Mouse (Mus musculus) hindbrain, embryonic 16.5 days (tissue): ENCODE data around the gene Ep400. TPM values are rescaled to one million over a fixed set of nuclear protein-coding genes. Genes with fewer than 3 reads are reported as not detected.
A peak's percentile ranks its signal among the peaks of the same experiment; 100 is the strongest.

Experiments
- ATAC-seq: fragments of 200-750 bp; cut with Nextera tagmentation; 2 replicates; pipeline ENCODE4 v1.8.0; 2017; ENCODE audit warnings: moderate TSS enrichment, moderate library complexity
- H3K27ac ChIP-seq: fragments of 300-500 bp; sonication (generic); 2 replicates; pipeline ENCODE4 v1.5.1; 2014; ENCODE audit warnings: low read depth, mild to moderate bottlenecking, control low read depth, low read length, moderate library complexity
- H3K27me3 ChIP-seq: fragments of 300-500 bp; sonication (generic); replicated peaks from 2 replicates; pipeline ENCODE4 v1.6.1; 2014; ENCODE audit warnings: low read length; ENCODE audit not compliant: control insufficient read depth, insufficient read depth
- H3K36me3 ChIP-seq: fragments of 300-500 bp; sonication (generic); 2 replicates; pipeline ENCODE4 v1.6.1; 2014; ENCODE audit warnings: mild to moderate bottlenecking, low read length, moderate library complexity, mixed read lengths; ENCODE audit not compliant: control insufficient read depth, insufficient read depth
- H3K4me1 ChIP-seq: fragments of 300-500 bp; sonication (generic); 2 replicates; pipeline ENCODE4 v1.6.1; 2014; ENCODE audit warnings: low read depth, low read length; ENCODE audit not compliant: control insufficient read depth, insufficient read depth
- H3K4me2 ChIP-seq: fragments of 300-500 bp; sonication (generic); 2 replicates; pipeline ENCODE4 v1.6.1; 2014; ENCODE audit warnings: mild to moderate bottlenecking, low read length, control low read depth, moderate library complexity
- H3K4me3 ChIP-seq: fragments of 300-500 bp; sonication (generic); 2 replicates; pipeline ENCODE4 v1.5.1; 2014; ENCODE audit warnings: mild to moderate bottlenecking, low read length, control low read depth, moderate library complexity
- H3K9ac ChIP-seq: fragments of 300-500 bp; sonication (generic); 2 replicates; pipeline ENCODE4 v1.6.1; 2014; ENCODE audit warnings: low read depth, mild to moderate bottlenecking, control low read depth, low read length, moderate library complexity
- H3K9me3 ChIP-seq: fragments of 300-500 bp; sonication (generic); 2 replicates; pipeline ENCODE4 v1.6.1; 2014; ENCODE audit warnings: mild to moderate bottlenecking, low read length, moderate library complexity; ENCODE audit not compliant: control insufficient read depth
- whole genome bisulfite sequencing: fragments of 180-500 bp; shearing (Covaris S2); extraction: QIAGEN DNeasy Blood & Tissue Kit; methylation state at CpG from one replicate; pipeline ENCODE4 v1.1.7; 2014; 5-methylcytosine and 5-hydroxymethylcytosine counted together
- polyA plus RNA-seq: library from polyadenylated mRNA; unstranded; fragments of >200 nt; fragmentation: Nextera tagmentation; extraction: Ambion mirVana; gene quantifications from 2 replicates; pipeline ENCODE4 v1.2.1, GENCODE M21; 2015

The Ep400 gene
- polyA plus RNA-seq, 1 experiment from 2014 or later, result 40.0 TPM

GRCm38 (mm10) chr5:110659682-110660081 is 110.8 kb downstream of the Ep400 start:
- Histone ChIP-seq H3K4me1 (no peaks in the 10 kb centered on the region), H3K4me2 (no peak overlapping the region), H3K27me3 (no peaks in the 10 kb centered on the region), H3K9ac (no peak overlapping the region), H3K9me3 (no peaks in the 10 kb centered on the region), H3K36me3 (peaks cover 45% of the 10 kb centered on the region), H3K27ac (no peak overlapping the region), H3K4me3 (no peak overlapping the region)
- no peak for ATAC-seq

- peak overlapping the region; percentile 9; the same call in 1 of the 2 replicates for H3K27ac ChIP-seq
- under 1% methylated on average over 37 of the region's 37 CpGs for WGBS
Measured at GRCm38 (mm10) chr5:110653686-110654085, 116.8 kb downstream of the Ep400 start.

GRCm38 (mm10) chr5:110652719-110653648 is 117.5 kb downstream of the Ep400 start, which contains the start of the genes Noc4l and Ddx51:
Noc4l (minus strand) TSS chr5:110653417.
Ddx51 (plus strand) TSS chr5:110653451.
- H3K4me1 ChIP-seq, result peaks cover 16% of the 10 kb centered on the region
- H3K4me2 ChIP-seq, result peak within 1 kb of the TSS; percentile 95
- peak within 1 kb of the TSS; percentile 98 for H3K4me3 ChIP-seq
- WGBS, result 1% methylated on average over 88 of the region's 91 CpGs
- ATAC-seq, result peak; percentile 83
- H3K27ac ChIP-seq, result peak within 1 kb of the TSS; percentile 54; the same call in 1 of the 2 replicates
- H3K27me3 ChIP-seq, result no peaks in the 10 kb centered on the region
- peaks cover 50% of the 10 kb centered on the region for H3K36me3 ChIP-seq
- H3K9me3 ChIP-seq, result no peaks in the 10 kb centered on the region
- peak within 1 kb of the TSS; percentile 91 for H3K9ac ChIP-seq

More at GRCm38 (mm10) chr5:110653686-110654085, 116.8 kb downstream of the Ep400 start:
- H3K36me3 ChIP-seq, result peaks cover 48% of the 10 kb centered on the region
- H3K9me3 ChIP-seq, result no peaks in the 10 kb centered on the region
- peaks cover 16% of the 10 kb centered on the region for H3K4me1 ChIP-seq
- peak overlapping the region; percentile 92 for H3K4me2 ChIP-seq
- peak overlapping the region; percentile 91 for H3K9ac ChIP-seq
- no peaks in the 10 kb centered on the region for H3K27me3 ChIP-seq
- H3K4me3 ChIP-seq, result peak overlapping the region; percentile 98
- peak; percentile 40; the same call in 1 of the 2 replicates for ATAC-seq

- H3K4me1 ChIP-seq, result no peaks in the 10 kb centered on the region
- no peak overlapping the region for H3K4me2 ChIP-seq
- no peak overlapping the region for H3K27ac ChIP-seq
- no peaks in the 10 kb centered on the region for H3K27me3 ChIP-seq
- H3K36me3 ChIP-seq, result peaks cover 34% of the 10 kb centered on the region
- H3K9me3 ChIP-seq, result no peaks in the 10 kb centered on the region
- H3K9ac ChIP-seq, result no peak overlapping the region
- no peak for ATAC-seq
- H3K4me3 ChIP-seq, result no peak overlapping the region
Measured at GRCm38 (mm10) chr5:110646377-110646776, 124.1 kb downstream of the Ep400 start.

GRCm38 (mm10) chr5:110639459-110639858 is 131.1 kb downstream of the Ep400 start:
- no peaks in the 10 kb centered on the region for H3K27me3 ChIP-seq
- H3K9me3 ChIP-seq, result no peaks in the 10 kb centered on the region
- peak overlapping the region; percentile 38; the same call in 1 of the 2 replicates for H3K9ac ChIP-seq
- no peaks in the 10 kb centered on the region for H3K36me3 ChIP-seq
- no peak overlapping the region for H3K4me3 ChIP-seq
- no peak overlapping the region for H3K27ac ChIP-seq
- ATAC-seq, result no peak
- no peaks in the 10 kb centered on the region for H3K4me1 ChIP-seq
- H3K4me2 ChIP-seq, result peak overlapping the region; percentile 28; the same call in 1 of the 2 replicates
- WGBS, result 26% methylated on average over 12 of the region's 12 CpGs

- no peak overlapping the region for H3K27ac ChIP-seq
- no peak overlapping the region for H3K4me2 ChIP-seq
- no peak overlapping the region for H3K4me3 ChIP-seq
- H3K36me3 ChIP-seq, result no peaks in the 10 kb centered on the region
- no peaks in the 10 kb centered on the region for H3K4me1 ChIP-seq
- no peak; the same call in 1 of the 2 replicates for ATAC-seq
- H3K9ac ChIP-seq, result no peak overlapping the region
- H3K9me3 ChIP-seq, result no peaks in the 10 kb centered on the region
- WGBS, result 81% methylated on average over 7 of the region's 7 CpGs
- H3K27me3 ChIP-seq, result no peaks in the 10 kb centered on the region
Measured at GRCm38 (mm10) chr5:110638306-110639074, 132.0 kb downstream of the Ep400 start.

- Histone ChIP-seq H3K4me2 (no peak overlapping the region), H3K4me1 (no peaks in the 10 kb centered on the region), H3K9ac (no peak overlapping the region), H3K27ac (no peak overlapping the region), H3K27me3 (no peaks in the 10 kb centered on the region), H3K4me3 (no peak overlapping the region), H3K36me3 (no peaks in the 10 kb centered on the region), H3K9me3 (no peaks in the 10 kb centered on the region)
- WGBS, result 40% methylated on average over 6 of the region's 6 CpGs
- 0 out of 2 replicates have a peak, but pooled peaks have one; percentile 44 for ATAC-seq
Measured at GRCm38 (mm10) chr5:110635951-110636707, 134.4 kb downstream of the Ep400 start.

- H3K4me2 ChIP-seq, result no peak overlapping the region
- H3K4me1 ChIP-seq, result peaks cover 5% of the 10 kb centered on the region; the same call in 1 of the 2 replicates
- no peak overlapping the region for H3K27ac ChIP-seq
- H3K4me3 ChIP-seq, result no peak overlapping the region
- H3K36me3 ChIP-seq, result no peaks in the 10 kb centered on the region
- ATAC-seq, result no peak
- H3K27me3 ChIP-seq, result no peaks in the 10 kb centered on the region
- no peaks in the 10 kb centered on the region for H3K9me3 ChIP-seq
- WGBS, result 71% methylated on average over 2 of the region's 2 CpGs
- H3K9ac ChIP-seq, result no peak overlapping the region
Measured at GRCm38 (mm10) chr5:110629525-110630120, 140.9 kb downstream of the Ep400 start.
